Mouse (Mus musculus) thymus, adult 2 months (tissue): ENCODE data around the gene Tha1. TPM values are rescaled to one million over a fixed set of nuclear protein-coding genes. Genes with fewer than 3 reads are reported as not detected.

ENCODE experiments used
- DNase-seq: peaks from one replicate; pipeline ENCODE4 v3.0.0; 2021
- H3K27ac ChIP-seq: fragments of 200-500 bp; 2 replicates; pipeline ENCODE4 v1.5.1; 2012; ENCODE audit warnings: low read length, control low read depth; ENCODE audit not compliant: control insufficient read depth, insufficient read depth
- H3K27me3 ChIP-seq: fragments of 200-500 bp; 2 replicates; pipeline ENCODE4 v1.6.1; 2012; ENCODE audit warnings: mild to moderate bottlenecking, low read length, moderate library complexity, mixed read lengths; ENCODE audit not compliant: control insufficient read depth, insufficient read depth
- H3K36me3 ChIP-seq: fragments of 200-500 bp; 2 replicates; pipeline ENCODE4 v1.6.1; 2012; ENCODE audit warnings: mild to moderate bottlenecking, low read length, moderate library complexity; ENCODE audit not compliant: control insufficient read depth, insufficient read depth
- H3K4me1 ChIP-seq: fragments of 200-500 bp; replicated peaks from 2 replicates; pipeline ENCODE4 v1.6.1; 2012; ENCODE audit warnings: low read length; ENCODE audit not compliant: control insufficient read depth, insufficient read depth
- H3K4me3 ChIP-seq: fragments of 200-500 bp; 2 replicates; pipeline ENCODE4 v1.5.1; 2012; ENCODE audit warnings: mild to moderate bottlenecking, low read length, control low read depth, moderate library complexity; ENCODE audit not compliant: control insufficient read depth, insufficient read depth
- CTCF ChIP-seq: fragments of 200-500 bp; IDR thresholded peaks from 2 replicates; pipeline ENCODE4 v1.5.1; 2012; ENCODE audit warnings: mild to moderate bottlenecking, control low read depth, low read length, moderate library complexity, borderline replicate concordance; ENCODE audit not compliant: control insufficient read depth, poor library complexity, insufficient read depth; ENCODE audit errors: extremely low read depth
- POLR2A ChIP-seq: fragments of 200-500 bp; IDR thresholded peaks from 2 replicates; pipeline ENCODE4 v1.6.1; 2012; ENCODE audit warnings: mild to moderate bottlenecking, low read length, control low read depth, moderate library complexity; ENCODE audit not compliant: control insufficient read depth, poor library complexity, insufficient read depth; ENCODE audit errors: extremely low read depth
- WGBS: fragments of 180-500 bp; shearing (Covaris S2); methylation state at CpG from one replicate; pipeline ENCODE4 v1.1.7; 2018; 5-methylcytosine and 5-hydroxymethylcytosine counted together
- polyA plus RNA-seq: library from polyadenylated mRNA; depleted of rRNA; stranded (reverse); fragments of >200 nt; gene quantifications from 2 replicates; pipeline ENCODE4 v1.2.3, GENCODE M21; 2012

Gene Tha1
- polyA plus RNA-seq, 1 experiment = 16.9 TPM

DNA sequence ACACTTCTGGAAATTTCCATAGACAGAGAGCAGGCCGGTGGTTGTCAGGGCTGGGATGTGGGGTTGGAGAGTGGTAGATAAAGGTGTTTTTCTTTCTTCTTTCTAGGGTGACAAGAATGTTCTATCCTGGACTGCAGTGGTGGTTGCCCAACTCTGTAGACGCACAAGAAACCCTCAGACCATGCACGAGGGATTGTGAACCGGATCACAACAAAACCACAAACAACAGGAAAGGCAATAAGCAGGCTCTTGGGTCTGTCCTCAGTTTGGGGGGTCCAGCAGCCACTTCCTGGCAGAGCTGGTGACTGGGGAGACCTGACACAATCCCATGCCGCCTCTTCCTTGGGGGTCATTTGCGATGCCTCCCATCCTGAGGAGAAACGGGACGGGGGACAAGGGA, 36.1 kb upstream of the Tha1 start:
- no peak overlapping the region for H3K27ac ChIP-seq
- no peaks in the 10 kb centered on the region for H3K36me3 ChIP-seq
- H3K4me3 ChIP-seq = no peak overlapping the region
- TF ChIP-seq CTCF = no peak
- no peak for TF ChIP-seq POLR2A
- H3K4me1 ChIP-seq = peaks cover 40% of the 10 kb centered on the region
- no peak for DNase-seq
- H3K27me3 ChIP-seq = no peaks in the 10 kb centered on the region
- WGBS = 34% methylated on average over 8 of the region's 8 CpGs

DNA sequence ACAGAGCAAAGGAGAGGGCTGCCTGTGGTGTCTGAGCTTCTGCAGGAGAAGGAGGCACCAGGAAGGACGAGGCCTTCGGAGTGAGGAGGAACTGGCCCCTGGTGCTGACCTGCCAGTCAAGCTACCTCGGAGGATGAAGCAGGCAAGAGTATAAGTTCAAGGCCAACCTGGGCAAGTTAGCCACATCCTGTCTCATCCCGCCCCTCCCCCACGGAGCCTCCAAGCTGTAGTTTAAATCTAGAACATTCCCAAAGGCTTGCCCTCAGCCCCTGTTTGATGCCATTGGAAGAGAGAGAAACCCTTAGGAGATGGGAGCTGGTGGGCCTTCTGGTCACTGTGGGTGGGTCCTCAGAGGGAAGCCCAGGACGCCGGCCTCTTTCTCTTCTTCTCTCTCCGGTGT, 31.2 kb upstream of the Tha1 start:
- 69% methylated on average over 8 of the region's 8 CpGs for WGBS
- Histone ChIP-seq H3K27ac (no peak overlapping the region), H3K36me3 (no peaks in the 10 kb centered on the region), H3K4me3 (no peak overlapping the region), H3K4me1 (peaks cover 37% of the 10 kb centered on the region), H3K27me3 (no peaks in the 10 kb centered on the region)
- no peak for TF ChIP-seq CTCF
- peak; percentile 48 for DNase-seq

DNA sequence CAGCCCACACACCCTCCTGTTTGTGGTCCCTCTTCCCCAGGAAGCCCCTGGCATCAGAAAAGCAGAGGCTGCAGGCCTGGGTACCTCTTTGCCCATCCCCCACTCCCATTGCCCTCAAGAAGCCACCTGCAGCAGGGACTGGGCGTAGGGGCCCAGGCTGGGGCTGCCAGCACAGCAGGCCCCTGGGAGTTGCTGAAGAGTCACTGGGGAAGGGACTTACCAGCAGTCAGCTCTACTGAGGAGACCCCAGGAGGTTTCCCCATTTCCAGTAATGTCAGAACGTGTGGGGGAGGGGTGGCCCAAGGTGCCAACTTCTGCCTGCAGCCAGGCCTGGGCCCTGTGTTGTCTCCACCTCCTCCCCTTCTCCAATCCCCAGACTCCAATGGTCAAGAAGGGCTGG, 29.0 kb upstream of the Tha1 start:
- no peaks in the 10 kb centered on the region for H3K36me3 ChIP-seq
- no peak overlapping the region for H3K4me3 ChIP-seq
- 37% methylated on average over 2 of the region's 2 CpGs for WGBS
- H3K27ac ChIP-seq = peak overlapping the region; percentile 26; the same call in 1 of the 2 replicates
- H3K27me3 ChIP-seq = no peaks in the 10 kb centered on the region
- peaks cover 31% of the 10 kb centered on the region for H3K4me1 ChIP-seq
- TF ChIP-seq POLR2A = no peak
- TF ChIP-seq CTCF = no peak
- DNase-seq = peak; percentile 80

DNA sequence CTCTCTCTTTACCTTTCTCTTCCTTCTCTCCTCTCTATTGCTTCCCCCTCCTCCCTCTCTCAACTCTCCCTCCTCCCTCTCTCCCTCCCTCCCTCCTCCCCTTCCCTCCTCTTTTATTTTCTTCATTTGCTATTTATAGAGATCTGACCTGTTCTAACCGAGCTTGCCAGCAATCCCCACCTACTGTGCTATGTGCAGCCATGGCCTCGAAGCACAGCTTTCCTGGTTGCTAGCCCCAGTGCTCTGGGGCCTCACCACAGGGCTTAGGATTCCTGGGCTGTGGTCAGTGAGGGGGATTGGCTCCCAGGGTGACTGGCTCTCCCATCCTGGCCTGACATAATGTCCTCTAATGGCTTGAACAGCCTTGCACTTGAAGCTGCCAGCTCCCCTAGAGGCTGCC, 23.3 kb upstream of the Tha1 start:
- DNase-seq = no peak
- Histone ChIP-seq H3K27ac (no peak overlapping the region), H3K4me1 (peaks cover 38% of the 10 kb centered on the region), H3K27me3 (no peaks in the 10 kb centered on the region), H3K36me3 (no peaks in the 10 kb centered on the region), H3K4me3 (no peak overlapping the region)
- TF ChIP-seq CTCF = no peak
- no peak for TF ChIP-seq POLR2A
- WGBS = 30% methylated on average over 2 of the region's 2 CpGs

DNA sequence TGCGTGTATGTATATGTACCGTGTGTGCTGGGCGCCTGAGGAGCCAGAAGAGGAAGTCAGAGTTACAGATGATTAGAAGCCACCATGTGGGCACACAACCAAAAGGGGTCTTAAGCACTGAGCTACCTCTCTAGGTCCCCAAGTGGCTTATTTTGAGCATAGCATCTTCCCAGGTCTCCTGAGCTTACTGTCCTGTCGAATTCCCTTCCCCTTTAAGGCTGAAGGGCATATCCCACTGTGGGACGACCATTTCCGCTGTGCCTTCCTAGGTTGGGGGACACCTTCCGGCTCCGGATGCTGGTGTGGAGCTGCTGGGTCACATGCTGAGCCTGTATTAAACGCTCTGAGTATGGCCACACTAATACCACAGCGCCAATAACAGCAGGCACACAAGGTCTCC, 21.4 kb upstream of the Tha1 start:
- DNase-seq = no peak
- Histone ChIP-seq H3K27me3 (no peaks in the 10 kb centered on the region), H3K4me3 (no peak overlapping the region), H3K4me1 (peaks cover 49% of the 10 kb centered on the region), H3K36me3 (no peaks in the 10 kb centered on the region), H3K27ac (no peak overlapping the region)
- WGBS = 71% methylated on average over 10 of the region's 10 CpGs
- TF ChIP-seq CTCF (no peak), POLR2A (no peak)

DNA sequence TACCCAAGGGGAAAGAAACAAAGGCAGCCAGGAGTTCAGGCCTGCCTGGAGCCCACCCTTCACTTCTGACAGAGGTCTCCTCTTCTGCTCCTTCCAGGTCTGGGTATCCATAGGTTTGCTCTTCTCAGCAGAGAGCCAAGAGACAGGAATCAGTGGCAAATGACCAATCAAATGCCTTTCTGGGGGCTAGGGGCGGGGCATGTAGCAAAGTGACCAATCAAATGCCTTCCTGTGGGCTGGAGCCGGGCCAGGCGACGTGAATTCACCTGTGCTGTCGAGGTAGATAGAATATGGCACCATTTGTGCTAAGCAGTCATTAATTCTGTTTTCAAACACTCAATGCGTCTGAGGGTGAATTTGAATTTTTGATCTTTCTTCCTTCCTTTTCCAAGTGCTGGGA, 18.9 kb upstream of the Tha1 start:
- peak overlapping the region; percentile 91 for H3K27ac ChIP-seq
- no peak for TF ChIP-seq CTCF
- no peak for TF ChIP-seq POLR2A
- WGBS = 46% methylated on average over 6 of the region's 6 CpGs
- H3K27me3 ChIP-seq = no peaks in the 10 kb centered on the region
- H3K4me3 ChIP-seq = no peak overlapping the region
- peaks cover 55% of the 10 kb centered on the region for H3K4me1 ChIP-seq
- DNase-seq = peak; percentile 79
- no peaks in the 10 kb centered on the region for H3K36me3 ChIP-seq

DNA sequence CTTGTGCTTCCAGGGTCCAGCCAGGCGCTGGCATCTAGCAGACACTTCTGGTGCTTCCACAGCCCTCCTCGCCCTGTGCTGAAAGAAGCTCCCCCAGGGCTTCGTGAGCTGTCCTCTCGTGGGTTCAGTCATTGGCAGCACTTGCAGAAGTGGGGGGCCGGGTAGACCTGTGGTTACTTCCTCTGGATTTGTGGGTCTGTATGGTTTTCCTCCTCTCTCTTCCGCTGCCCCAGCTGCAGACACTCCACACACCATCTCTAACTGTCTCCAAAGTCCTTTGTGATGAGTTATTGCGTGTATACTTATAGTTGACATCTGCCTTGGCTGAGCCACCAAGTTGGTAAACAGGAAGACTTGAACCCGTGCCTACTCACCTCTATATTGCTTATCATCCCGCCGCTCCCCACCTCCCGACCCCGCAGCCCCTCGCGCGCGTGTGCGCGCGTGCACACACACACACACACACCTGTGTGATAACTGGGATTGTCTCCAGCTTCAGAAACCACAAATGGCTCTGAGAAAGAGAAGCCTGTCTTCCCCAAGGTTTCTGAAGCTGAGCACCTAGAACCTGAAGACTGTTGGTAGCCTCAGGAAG, 18.4 kb upstream of the Tha1 start:
- 18% methylated on average over 19 of the region's 19 CpGs for WGBS
- Histone ChIP-seq H3K36me3 (no peaks in the 10 kb centered on the region), H3K4me1 (peaks cover 53% of the 10 kb centered on the region), H3K4me3 (no peak overlapping the region), H3K27ac (peak overlapping the region; percentile 91), H3K27me3 (no peaks in the 10 kb centered on the region)
- peak; percentile 54 for DNase-seq
- TF ChIP-seq CTCF = no peak
- TF ChIP-seq POLR2A = no peak
